9 mouse cellular contexts compared by ENCODE assay signal in genomic region chr12:104066241-104066640, GRCm38 (mm10). TPM values are rescaled to one million over a fixed set of nuclear protein-coding genes. Genes with fewer than 3 reads are reported as not detected.
A peak's percentile ranks its signal among the peaks of the same experiment; 100 is the strongest.
DNase-seq lines count a peak whose midpoint lies in the region; ATAC-seq and TF ChIP-seq lines count a peak whose summit lies in the region.
"Had no signal": no experiment of that assay in that cellular context is flagged by ENCODE, and none has a peak within 500 bp of the region (broad histone marks: within the 10 kb centered on the region; RNA-seq: fewer than 3 reads in every experiment).

No protein-coding gene starts in this region.

- no peaks in the 10 kb centered on the region for H3K27me3 ChIP-seq in stomach, postnatal 0 days (ENCODE audit: control insufficient read depth, insufficient read depth, low read length)

- H3K4me1 ChIP-seq in embryonic fibroblast, embryonic 13.5 days (ENCODE audit: control insufficient read depth, insufficient read depth, low read length) = peaks cover 7% of the 10 kb centered on the region
- H3K4me1 ChIP-seq in stomach, postnatal 0 days (replicated peaks; ENCODE audit: control insufficient read depth, insufficient read depth) = no peaks in the 10 kb centered on the region

- TF ChIP-seq EP300 in stomach, postnatal 0 days (optimal IDR thresholded peaks at IDR 0.05) = no peak

- no peak overlapping the region for H3K9ac ChIP-seq in stomach, postnatal 0 days (ENCODE audit: low read length)

- H3K27ac ChIP-seq in embryonic fibroblast, embryonic 13.5 days (ENCODE audit: insufficient read depth, low read length) = peak overlapping the region; percentile 33
- no peak overlapping the region for H3K27ac ChIP-seq in stomach, postnatal 0 days (replicated peaks)

- H3K4me3 ChIP-seq in embryonic fibroblast, embryonic 13.5 days (ENCODE audit: insufficient read depth, low read length) = no peak overlapping the region
- no peak overlapping the region for H3K4me3 ChIP-seq in stomach, postnatal 0 days (ENCODE audit: low read depth, low read length)

- intact Hi-C loops in gastrocnemius, postnatal 14 days (cut with DNase I; ENCODE audit: low total_unique reads) = no loop called here

- 0 out of 2 replicates have a peak, but pooled peaks have one; percentile 21 for TF ChIP-seq CTCF in embryonic fibroblast, embryonic 13.5 days (IDR thresholded peaks at IDR 0.05; ENCODE audit: borderline replicate concordance, insufficient read depth, low read length)
- TF ChIP-seq CTCF in stomach, postnatal 0 days (IDR thresholded peaks at IDR 0.05; ENCODE audit: low read depth) = peak; percentile 87

- no peaks in the 10 kb centered on the region for H3K9me3 ChIP-seq in stomach, postnatal 0 days (ENCODE audit: control insufficient read depth, low read length)

- TF ChIP-seq POLR2A in embryonic fibroblast, embryonic 13.5 days (IDR thresholded peaks at IDR 0.05; ENCODE audit: low read depth, low read length) = no peak

- peak; percentile 66 for DNase-seq in gastrocnemius, adult 18-20 months (ENCODE audit: low spot score)
- DNase-seq in gastrocnemius, postnatal 14 days = no peak
- DNase-seq in A20 (ENCODE audit: low read depth, low spot score) = peak; percentile 63
- DNase-seq in adrenal gland, postnatal 4 days (ENCODE audit: low spot score in 2 of 2) = peak; percentile 35 to 65
- DNase-seq in kidney, postnatal 36 days = peak; percentile 56 to 81
- DNase-seq in stomach, postnatal 0 days (ENCODE audit: low spot score) = peak; percentile 70

- 23% methylated on average over 8 of the region's 8 CpGs for WGBS in stomach, postnatal 0 days

- H3K4me2 ChIP-seq in stomach, postnatal 0 days (replicated peaks; ENCODE audit: low read depth) = no peak overlapping the region

- ATAC-seq in megakaryocyte progenitor cell, adult 5-6 weeks (replicated peaks; ENCODE audit: poor library complexity) = peak; percentile 65
- ATAC-seq in stomach, postnatal 0 days (ENCODE audit: low FRiP score, low TSS enrichment) = peak; percentile 58; the same call in 1 of the 2 replicates

- no peaks in the 10 kb centered on the region for H3K36me3 ChIP-seq in stomach, postnatal 0 days (ENCODE audit: control insufficient read depth, insufficient read depth, low read length)

RNA-seq across cellular contexts. Expression of gene Serpina12, which starts 22.0 kb away (rescaled TPM):
- total RNA-seq in gastrocnemius, adult 18-20 months (2021) = not detected
- not detected for total RNA-seq in gastrocnemius, postnatal 14 days (2021)
- total RNA-seq in adrenal gland, postnatal 4 days (2021) = under 1 TPM in 1 of 2 experiments, not detected in 1; 0.08 TPM
- polyA plus RNA-seq in embryonic fibroblast, embryonic 13.5 days (2011; ENCODE audit: insufficient read length, low read depth, missing spikeins) = not detected in 2 replicates
- total RNA-seq in megakaryocyte progenitor cell, adult 5-6 weeks (2015) = 0.24 TPM in 1 of 2 replicates, not detected in the other
- 0.30 TPM in 1 of 2 replicates, not detected in the other for total RNA-seq in megakaryocyte progenitor cell, adult 5-6 weeks (2017)
- 2.5 TPM in 2 replicates for polyA plus RNA-seq in stomach, postnatal 0 days (2015; fragmentation: Nextera tagmentation; extraction: Ambion mirVana)
- total RNA-seq: left cerebral cortex, postnatal 10 days had no signal

RNA-seq across cellular contexts. Expression of gene Serpina5, which starts 34.7 kb away (rescaled TPM):
- total RNA-seq in gastrocnemius, adult 18-20 months (2021) = not detected
- total RNA-seq in gastrocnemius, postnatal 14 days (2021) = not detected
- total RNA-seq in adrenal gland, postnatal 4 days (2021) = under 1 TPM; 0.22 to 0.51 TPM
- not detected in 2 replicates for polyA plus RNA-seq in embryonic fibroblast, embryonic 13.5 days (2011; ENCODE audit: insufficient read length, low read depth, missing spikeins)
- total RNA-seq in megakaryocyte progenitor cell, adult 5-6 weeks (2015) = not detected in 2 replicates
- not detected in 2 replicates for total RNA-seq in megakaryocyte progenitor cell, adult 5-6 weeks (2017)
- 0.07 and 0.10 TPM in 2 replicates for polyA plus RNA-seq in stomach, postnatal 0 days (2015; fragmentation: Nextera tagmentation; extraction: Ambion mirVana)
- total RNA-seq: left cerebral cortex, postnatal 10 days had no signal

RNA-seq across cellular contexts. Expression of gene Serpina3a, which starts 46.3 kb away (rescaled TPM):
- total RNA-seq in gastrocnemius, adult 18-20 months (2021) = not detected
- total RNA-seq in gastrocnemius, postnatal 14 days (2021) = not detected
- not detected for total RNA-seq in adrenal gland, postnatal 4 days (2021)
- polyA plus RNA-seq in embryonic fibroblast, embryonic 13.5 days (2011; ENCODE audit: insufficient read length, low read depth, missing spikeins) = not detected in 2 replicates
- not detected in 2 replicates for total RNA-seq in megakaryocyte progenitor cell, adult 5-6 weeks (2015)
- total RNA-seq in megakaryocyte progenitor cell, adult 5-6 weeks (2017) = not detected in 2 replicates
- not detected in 2 replicates for polyA plus RNA-seq in stomach, postnatal 0 days (2015; fragmentation: Nextera tagmentation; extraction: Ambion mirVana)
- total RNA-seq: left cerebral cortex, postnatal 10 days had no signal

RNA-seq across cellular contexts. Expression of gene Serpina9, which starts 52.7 kb away (rescaled TPM):
- not detected for total RNA-seq in gastrocnemius, adult 18-20 months (2021)
- total RNA-seq in gastrocnemius, postnatal 14 days (2021) = not detected
- total RNA-seq in adrenal gland, postnatal 4 days (2021) = under 1 TPM in 1 of 2 experiments, not detected in 1; 0.17 TPM
- not detected in 2 replicates for polyA plus RNA-seq in embryonic fibroblast, embryonic 13.5 days (2011; ENCODE audit: insufficient read length, low read depth, missing spikeins)
- total RNA-seq in megakaryocyte progenitor cell, adult 5-6 weeks (2015) = not detected in 2 replicates
- total RNA-seq in megakaryocyte progenitor cell, adult 5-6 weeks (2017) = not detected in 2 replicates
- 14.9 and 15.4 TPM in 2 replicates for polyA plus RNA-seq in stomach, postnatal 0 days (2015; fragmentation: Nextera tagmentation; extraction: Ambion mirVana)
